Comparison of ENCODE assay signal across 7 mouse cellular contexts in genomic region chr8:85526105-85526504, GRCm38 (mm10). TPM values are rescaled to one million over a fixed set of nuclear protein-coding genes. Genes with fewer than 3 reads are reported as not detected.
DNase-seq lines count a peak whose midpoint lies in the region; ATAC-seq and TF ChIP-seq lines count a peak whose summit lies in the region.

No protein-coding gene starts in this region.

- H3K36me3 ChIP-seq in liver, adult 2 months (ENCODE audit: control insufficient read depth, insufficient read depth, low read length): peaks cover 57% of the 10 kb centered on the region
- no peaks in the 10 kb centered on the region for H3K36me3 ChIP-seq in liver, embryonic 11.5 days (ENCODE audit: control insufficient read depth, insufficient read depth, low read length)

- intact Hi-C loops in heart, postnatal 10 days (cut with DNase I): loop anchor here (1.0 to 5.0 kb wide), 3 partner anchors 34 to 70 kb away; partner anchors contain the start of gene Gpt2
- intact Hi-C loops in left cerebral cortex, postnatal 4 days (cut with DNase I): no loop called here

- peaks cover 13% of the 10 kb centered on the region for H3K4me1 ChIP-seq in liver, adult 2 months (ENCODE audit: control insufficient read depth, insufficient read depth, low read length)
- H3K4me1 ChIP-seq in liver, embryonic 11.5 days (replicated peaks; ENCODE audit: control insufficient read depth, insufficient read depth, low read length): no peaks in the 10 kb centered on the region

- peak; percentile 72 for DNase-seq in liver, adult 2 months (ENCODE audit: extremely low read depth, low read depth, low spot score)
- no peak for DNase-seq in liver, embryonic 11.5 days (ENCODE audit: low spot score)
- DNase-seq in NIH3T3 (ENCODE audit: low read depth): peak; percentile 84
- DNase-seq in cerebellum, adult 9-10 months: peak; percentile 60
- peak; percentile 68 to 83 for DNase-seq in heart, postnatal 10 days
- DNase-seq in left cerebral cortex, postnatal 4 days: peak; percentile 64
- DNase-seq in retina, postnatal 1 day: peak; percentile 66

- no peak overlapping the region for H3K4me2 ChIP-seq in liver, embryonic 11.5 days

- no peaks in the 10 kb centered on the region for H3K79me2 ChIP-seq in liver, adult 2 months (ENCODE audit: control insufficient read depth, insufficient read depth, low read length)

- H3K4me3 ChIP-seq in liver, adult 2 months (ENCODE audit: insufficient read depth, low read depth, low read length): no peak overlapping the region
- no peak overlapping the region for H3K4me3 ChIP-seq in liver, embryonic 11.5 days (ENCODE audit: low read depth, low read length)

- no peaks in the 10 kb centered on the region for H3K9me3 ChIP-seq in liver, embryonic 11.5 days (ENCODE audit: control insufficient read depth, low read length)

- H3K27ac ChIP-seq in liver, adult 2 months (replicated peaks; ENCODE audit: insufficient read depth, low read depth, low read length): no peak overlapping the region
- no peak overlapping the region for H3K27ac ChIP-seq in liver, embryonic 11.5 days (ENCODE audit: low read depth, low read length)

- TF ChIP-seq POLR2A in liver, adult 2 months (IDR thresholded peaks at IDR 0.05; ENCODE audit: extremely low read depth, insufficient read depth, low read length): no peak

- peak; percentile 74 for TF ChIP-seq CTCF in liver, adult 2 months (IDR thresholded peaks at IDR 0.05; ENCODE audit: low read depth, low read length)

- no peak overlapping the region for H3K9ac ChIP-seq in liver, adult 2 months (ENCODE audit: low read depth, low read length)
- no peak overlapping the region for H3K9ac ChIP-seq in liver, embryonic 11.5 days (ENCODE audit: low read depth, low read length)

- H3K27me3 ChIP-seq in liver, adult 2 months (ENCODE audit: control insufficient read depth, insufficient read depth, low read length): no peaks in the 10 kb centered on the region
- no peaks in the 10 kb centered on the region for H3K27me3 ChIP-seq in liver, embryonic 11.5 days (replicated peaks; ENCODE audit: control insufficient read depth, insufficient read depth, low read length)

- no peak for ATAC-seq in liver, embryonic 11.5 days (replicated peaks; ENCODE audit: low FRiP score)

- 24% methylated on average over 6 of the region's 6 CpGs for WGBS in liver, adult 2 months
- WGBS in liver, embryonic 11.5 days: 26% methylated on average over 6 of the region's 6 CpGs

RNA-seq across cellular contexts. Expression of gene Dnaja2, which starts 29.0 kb away (rescaled TPM):
- total RNA-seq in liver, adult 2 months (2014; rRNA removed): 53.1 and 65.8 TPM in 2 replicates
- polyA plus RNA-seq in liver, adult 2 months (2012; rRNA removed): 10.4 and 15.3 TPM in 2 replicates
- 163 and 175 TPM in 2 replicates for polyA plus RNA-seq in liver, embryonic 11.5 days (2014; fragmentation: Nextera tagmentation; extraction: Ambion mirVana)
- total RNA-seq in heart, postnatal 10 days (2021): 100 to 1,000 TPM; 202 to 232 TPM
- 100 to 1,000 TPM; 158 to 169 TPM for total RNA-seq in left cerebral cortex, postnatal 4 days (2021)

RNA-seq across cellular contexts. Expression of gene Gpt2, which starts 33.7 kb away (rescaled TPM):
- 345 and 351 TPM in 2 replicates for total RNA-seq in liver, adult 2 months (2014; rRNA removed)
- 135 and 180 TPM in 2 replicates for polyA plus RNA-seq in liver, adult 2 months (2012; rRNA removed)
- 25.7 and 27.0 TPM in 2 replicates for polyA plus RNA-seq in liver, embryonic 11.5 days (2014; fragmentation: Nextera tagmentation; extraction: Ambion mirVana)
- total RNA-seq in heart, postnatal 10 days (2021): 10 to 100 TPM; 18.8 to 20.3 TPM
- total RNA-seq in left cerebral cortex, postnatal 4 days (2021): 10 to 100 TPM; 40.0 to 40.9 TPM
